Mouse (Mus musculus): Measurements from ENCODE around the gene Cst3.

GRCm38 (mm10) chr2:148857506-148857905 lies 18.0 kb downstream of the Cst3 start:
- TF ChIP-seq CTCF (IDR thresholded peaks at IDR 0.05; ENCODE audit: extremely low read depth, insufficient read depth, insufficient read length, insufficient replicate concordance) = no peak
- TF ChIP-seq POLR2A (IDR thresholded peaks at IDR 0.05; ENCODE audit: low read depth, low read length) = no peak

All from spleen, adult 2 months (tissue).